Mouse (Mus musculus): ENCODE measurements around the gene Oaz3. TPM values are rescaled to one million over a fixed set of nuclear protein-coding genes. Genes with fewer than 3 reads are reported as not detected.

Gene Oaz3
- polyA plus RNA-seq, 1 experiment from 2014 or later: 0.56 TPM

DNA sequence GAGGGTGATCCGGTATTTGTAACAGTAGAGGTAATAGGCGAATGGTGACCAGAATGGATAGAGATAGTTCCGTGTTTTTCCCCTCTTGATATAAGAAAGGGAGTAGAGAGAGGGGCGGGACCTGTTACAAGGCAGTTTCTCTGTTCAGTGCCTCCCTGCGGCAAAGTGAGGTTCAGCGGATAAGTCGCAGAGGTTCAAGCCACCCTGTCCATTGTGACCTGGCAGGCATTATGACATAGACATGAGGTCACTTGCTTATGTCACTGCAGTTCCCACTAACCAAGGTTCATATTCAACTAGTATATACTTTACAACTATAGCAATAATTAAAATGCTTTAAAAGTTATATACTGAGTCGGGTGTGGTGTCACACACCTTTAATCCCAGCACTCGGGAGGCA is 7.3 kb downstream of the Oaz3 start:
- no peak overlapping the region for H3K4me3 ChIP-seq (ENCODE audit: low read depth, low read length)
- DNase-seq (ENCODE audit: low spot score): no peak
- H3K27me3 ChIP-seq (ENCODE audit: control insufficient read depth, insufficient read depth, low read length): no peaks in the 10 kb centered on the region
- no peak overlapping the region for H3K27ac ChIP-seq (ENCODE audit: low read depth, low read length)
- no peaks in the 10 kb centered on the region for H3K4me1 ChIP-seq (replicated peaks; ENCODE audit: control insufficient read depth, insufficient read depth, low read length)
- H3K9ac ChIP-seq (ENCODE audit: low read depth, low read length): no peak overlapping the region
- H3K4me2 ChIP-seq (replicated peaks; ENCODE audit: low read depth, low read length): no peak overlapping the region
- H3K9me3 ChIP-seq (ENCODE audit: control insufficient read depth, low read length): no peaks in the 10 kb centered on the region
- no peak for ATAC-seq (ENCODE audit: low FRiP score)
- H3K36me3 ChIP-seq (ENCODE audit: control insufficient read depth, insufficient read depth, low read length): no peaks in the 10 kb centered on the region
- 87% methylated on average over 9 of the region's 9 CpGs for WGBS

DNA sequence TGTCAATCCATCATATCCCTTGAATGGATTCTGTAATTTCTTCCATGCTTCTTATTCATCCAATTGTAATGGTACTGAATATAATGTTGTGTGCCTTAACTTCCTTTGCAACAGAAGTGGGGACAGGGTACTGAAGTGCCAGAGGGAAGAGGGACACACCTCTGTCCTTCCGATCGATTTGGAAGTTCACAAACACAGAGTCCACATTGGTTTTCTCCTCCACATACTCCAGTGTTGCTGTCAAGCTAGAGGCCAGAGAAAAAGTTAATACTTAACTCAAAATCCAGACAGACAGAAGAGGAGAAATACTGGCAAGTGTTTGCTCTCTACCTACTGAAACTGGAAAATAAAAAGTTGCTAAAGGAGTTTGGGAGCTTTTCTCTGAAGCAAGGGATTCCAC is 9.4 kb downstream of the Oaz3 start:
- Histone ChIP-seq H3K4me1 (replicated peaks; ENCODE audit: control insufficient read depth, insufficient read depth, low read length) (no peaks in the 10 kb centered on the region), H3K27me3 (ENCODE audit: control insufficient read depth, insufficient read depth, low read length) (no peaks in the 10 kb centered on the region), H3K4me2 (replicated peaks; ENCODE audit: low read depth, low read length) (no peak overlapping the region), H3K27ac (ENCODE audit: low read depth, low read length) (no peak overlapping the region), H3K9ac (ENCODE audit: low read depth, low read length) (no peak overlapping the region), H3K9me3 (ENCODE audit: control insufficient read depth, low read length) (no peaks in the 10 kb centered on the region), H3K36me3 (ENCODE audit: control insufficient read depth, insufficient read depth, low read length) (no peaks in the 10 kb centered on the region), H3K4me3 (ENCODE audit: low read depth, low read length) (no peak overlapping the region)
- ATAC-seq (ENCODE audit: low FRiP score) (no peak), DNase-seq (ENCODE audit: low spot score) (no peak)
- 91% methylated on average over 2 of the region's 2 CpGs for WGBS

DNA sequence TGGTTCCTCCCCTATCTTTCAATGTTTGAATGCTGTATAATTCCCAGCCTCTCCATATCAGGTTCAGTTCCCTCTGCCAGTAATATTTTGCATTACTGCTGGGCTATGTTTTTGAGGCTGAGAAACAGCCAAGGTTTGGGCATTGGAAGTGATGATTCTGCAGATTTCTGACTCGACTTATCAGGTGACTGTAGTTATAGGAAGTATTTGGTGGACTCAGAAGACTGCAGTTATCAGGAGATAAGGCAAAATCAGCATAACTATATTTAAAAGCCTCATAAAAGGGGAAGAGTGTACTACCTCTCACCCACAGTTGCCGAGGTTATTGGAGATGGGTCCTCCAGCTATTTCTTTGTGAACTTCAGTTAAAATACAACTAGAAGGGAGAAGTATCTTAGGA is 12.7 kb downstream of the Oaz3 start:
- DNase-seq (ENCODE audit: low spot score) (no peak), ATAC-seq (ENCODE audit: low FRiP score) (no peak)
- H3K4me1 ChIP-seq (replicated peaks; ENCODE audit: control insufficient read depth, insufficient read depth, low read length): no peaks in the 10 kb centered on the region
- no peak overlapping the region for H3K4me2 ChIP-seq (replicated peaks; ENCODE audit: low read depth, low read length)
- WGBS: 79% methylated on average over 2 of the region's 2 CpGs
- no peak overlapping the region for H3K9ac ChIP-seq (ENCODE audit: low read depth, low read length)
- no peaks in the 10 kb centered on the region for H3K36me3 ChIP-seq (ENCODE audit: control insufficient read depth, insufficient read depth, low read length)
- H3K4me3 ChIP-seq (ENCODE audit: low read depth, low read length): no peak overlapping the region
- H3K27me3 ChIP-seq (ENCODE audit: control insufficient read depth, insufficient read depth, low read length): no peaks in the 10 kb centered on the region
- no peak overlapping the region for H3K27ac ChIP-seq (ENCODE audit: low read depth, low read length)
- no peaks in the 10 kb centered on the region for H3K9me3 ChIP-seq (ENCODE audit: control insufficient read depth, low read length)

DNA sequence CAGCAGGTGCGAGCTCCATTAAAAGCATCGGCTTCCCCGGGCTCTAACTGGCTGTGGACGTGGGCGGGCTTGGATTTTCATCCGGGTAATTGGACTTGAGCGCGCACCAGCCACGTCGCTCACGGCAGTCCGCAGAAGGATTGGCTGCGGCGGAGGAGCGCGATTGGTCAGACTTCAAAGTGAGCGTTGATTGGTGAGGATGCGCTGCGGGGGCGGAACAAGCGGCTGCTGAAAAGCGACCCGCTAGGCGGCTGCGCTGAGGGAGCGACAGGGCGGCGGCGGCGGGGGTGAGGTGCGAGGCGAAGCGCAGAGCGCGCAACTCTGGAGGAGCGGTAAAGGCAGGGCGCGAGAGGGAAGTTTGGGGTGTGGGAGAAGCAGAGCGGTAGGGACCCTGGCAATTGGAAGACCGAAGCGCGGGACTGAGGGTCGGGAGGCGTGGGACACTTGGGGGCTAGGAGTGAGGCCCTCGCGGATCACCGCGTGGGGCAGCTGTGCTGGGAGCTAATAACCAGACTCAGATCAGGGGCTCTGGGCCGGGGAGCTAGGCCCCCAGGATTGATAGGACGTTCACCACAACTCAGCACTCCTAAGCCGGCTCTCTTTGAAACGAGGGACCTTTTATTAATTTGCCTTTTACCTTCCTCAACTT is 30.6 kb downstream of the Oaz3 start, which contains the start of gene Tdrkh:
Gene Tdrkh (plus strand): TSS at position 243 of the 649 bp plus-strand sequence.
- Histone ChIP-seq H3K36me3 (ENCODE audit: control insufficient read depth, insufficient read depth, low read length) (no peaks in the 10 kb centered on the region), H3K9me3 (ENCODE audit: control insufficient read depth, low read length) (no peaks in the 10 kb centered on the region), H3K4me1 (replicated peaks; ENCODE audit: control insufficient read depth, insufficient read depth, low read length) (0 out of 2 replicates have a peak, but pooled peaks cover 3% of the 10 kb centered on the region), H3K4me2 (replicated peaks; ENCODE audit: low read depth, low read length) (peak within 1 kb of the TSS; percentile 90), H3K4me3 (ENCODE audit: low read depth, low read length) (peak within 1 kb of the TSS; percentile 49), H3K27ac (ENCODE audit: low read depth, low read length) (peak within 1 kb of the TSS; percentile 52; the same call in 1 of the 2 replicates), H3K9ac (ENCODE audit: low read depth, low read length) (peak within 1 kb of the TSS; percentile 62), H3K27me3 (ENCODE audit: control insufficient read depth, insufficient read depth, low read length) (no peaks in the 10 kb centered on the region)
- WGBS: 9% methylated on average over 52 of the region's 52 CpGs
- peak; percentile 96 for DNase-seq (ENCODE audit: low spot score)
- peak; percentile 98 for ATAC-seq (ENCODE audit: low FRiP score)

DNA sequence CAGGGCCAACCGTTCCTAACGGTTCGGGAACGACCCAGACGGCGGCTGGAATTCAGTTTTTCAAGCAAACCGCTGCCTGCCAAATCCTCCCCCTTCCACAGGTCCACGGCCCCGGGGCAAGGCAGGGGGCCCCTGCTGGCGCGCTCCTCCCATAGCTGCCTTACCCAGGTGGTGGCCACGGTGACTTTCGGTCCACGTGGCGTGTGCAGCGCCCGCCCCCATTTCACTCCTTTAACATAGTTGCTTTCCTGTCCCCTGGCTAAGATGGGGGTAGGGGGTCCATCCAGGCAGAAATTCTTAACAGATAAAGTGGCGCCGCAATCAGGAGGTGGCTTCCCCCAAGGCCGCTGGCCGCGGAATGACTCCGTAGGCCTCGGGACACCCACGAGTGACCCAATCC is 31.2 kb downstream of the Oaz3 start:
- DNase-seq (ENCODE audit: low spot score) (no peak), ATAC-seq (ENCODE audit: low FRiP score) (peak; percentile 68)
- no peaks in the 10 kb centered on the region for H3K36me3 ChIP-seq (ENCODE audit: control insufficient read depth, insufficient read depth, low read length)
- no peaks in the 10 kb centered on the region for H3K9me3 ChIP-seq (ENCODE audit: control insufficient read depth, low read length)
- H3K27me3 ChIP-seq (ENCODE audit: control insufficient read depth, insufficient read depth, low read length): no peaks in the 10 kb centered on the region
- peak overlapping the region; percentile 90 for H3K4me2 ChIP-seq (replicated peaks; ENCODE audit: low read depth, low read length)
- H3K9ac ChIP-seq (ENCODE audit: low read depth, low read length): peak overlapping the region; percentile 62
- 8% methylated on average over 22 of the region's 25 CpGs for WGBS
- H3K27ac ChIP-seq (ENCODE audit: low read depth, low read length): peak overlapping the region; percentile 52; the same call in 1 of the 2 replicates
- H3K4me3 ChIP-seq (ENCODE audit: low read depth, low read length): peak overlapping the region; percentile 49
- 0 out of 2 replicates have a peak, but pooled peaks cover 3% of the 10 kb centered on the region for H3K4me1 ChIP-seq (replicated peaks; ENCODE audit: control insufficient read depth, insufficient read depth, low read length)

DNA sequence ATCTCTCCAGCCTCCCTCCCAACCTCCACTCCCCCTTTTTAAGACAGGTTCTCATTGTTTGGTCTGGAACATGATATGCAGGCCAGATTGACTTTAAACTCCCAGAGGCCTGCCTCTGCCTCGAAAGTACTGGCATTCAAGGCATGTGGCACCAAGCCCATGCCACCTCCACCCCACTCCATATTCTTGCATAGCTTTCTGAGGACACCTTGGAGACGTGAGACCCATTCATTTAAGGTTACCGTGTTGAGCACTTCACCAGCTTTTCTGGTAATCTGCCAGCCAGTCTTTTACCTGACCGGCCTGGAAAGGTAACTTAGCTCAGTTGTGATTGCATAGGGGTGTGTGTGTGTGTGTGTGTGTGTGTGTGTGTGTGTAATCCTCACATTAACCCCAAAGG is 38.2 kb downstream of the Oaz3 start:
- H3K4me3 ChIP-seq (ENCODE audit: low read depth, low read length): no peak overlapping the region
- H3K4me1 ChIP-seq (replicated peaks; ENCODE audit: control insufficient read depth, insufficient read depth, low read length): peaks cover 2% of the 10 kb centered on the region; the same call in 1 of the 2 replicates
- no peak overlapping the region for H3K27ac ChIP-seq (ENCODE audit: low read depth, low read length)
- DNase-seq (ENCODE audit: low spot score) (no peak), ATAC-seq (ENCODE audit: low FRiP score) (no peak)
- H3K27me3 ChIP-seq (ENCODE audit: control insufficient read depth, insufficient read depth, low read length): no peaks in the 10 kb centered on the region; the same call in 1 of the 2 replicates
- H3K4me2 ChIP-seq (replicated peaks; ENCODE audit: low read depth, low read length): no peak overlapping the region
- H3K36me3 ChIP-seq (ENCODE audit: control insufficient read depth, insufficient read depth, low read length): no peaks in the 10 kb centered on the region
- 76% methylated on average over 4 of the region's 4 CpGs for WGBS
- H3K9ac ChIP-seq (ENCODE audit: low read depth, low read length): no peak overlapping the region
- H3K9me3 ChIP-seq (ENCODE audit: control insufficient read depth, low read length): no peaks in the 10 kb centered on the region

DNA sequence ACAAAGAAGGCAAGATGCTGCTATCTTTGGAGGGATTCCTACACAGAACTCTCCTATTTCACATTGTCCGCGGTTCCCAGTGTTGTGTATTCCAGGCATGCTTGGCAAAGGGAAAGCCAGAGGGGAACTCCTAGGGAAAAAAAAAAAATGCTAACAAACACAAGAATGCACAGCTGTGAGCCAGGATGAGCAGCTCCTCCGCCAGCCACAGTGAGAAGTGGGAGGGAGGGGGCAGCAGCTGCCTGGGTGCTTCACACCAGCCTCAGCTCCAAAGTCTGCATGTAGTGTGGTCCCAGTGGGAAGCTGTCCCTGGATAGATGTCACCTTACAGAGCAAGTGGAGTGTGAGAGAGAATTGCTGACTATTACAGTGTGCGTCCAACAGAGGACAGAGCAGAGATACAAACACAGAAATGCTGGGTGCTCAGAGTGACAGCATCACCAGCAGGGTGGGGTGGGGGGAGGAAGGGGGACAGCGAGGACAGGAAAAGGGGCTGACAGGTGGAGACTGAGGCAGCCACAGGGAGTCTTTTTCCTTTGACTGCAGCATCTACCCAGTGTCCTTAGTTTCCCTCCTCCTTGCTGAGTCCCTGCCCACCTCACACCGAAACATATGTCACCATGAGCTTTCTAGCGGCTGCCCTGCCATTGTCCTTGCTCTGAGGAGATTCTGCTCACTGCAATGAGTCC is 39.2 kb downstream of the Oaz3 start:
- Histone ChIP-seq H3K4me1 (replicated peaks; ENCODE audit: control insufficient read depth, insufficient read depth, low read length) (peaks cover 7% of the 10 kb centered on the region; the same call in 1 of the 2 replicates), H3K36me3 (ENCODE audit: control insufficient read depth, insufficient read depth, low read length) (no peaks in the 10 kb centered on the region), H3K9ac (ENCODE audit: low read depth, low read length) (no peak overlapping the region), H3K4me3 (ENCODE audit: low read depth, low read length) (no peak overlapping the region), H3K9me3 (ENCODE audit: control insufficient read depth, low read length) (no peaks in the 10 kb centered on the region), H3K4me2 (replicated peaks; ENCODE audit: low read depth, low read length) (no peak overlapping the region), H3K27ac (ENCODE audit: low read depth, low read length) (no peak overlapping the region), H3K27me3 (ENCODE audit: control insufficient read depth, insufficient read depth, low read length) (no peaks in the 10 kb centered on the region; the same call in 1 of the 2 replicates)
- ATAC-seq (ENCODE audit: low FRiP score): no peak
- 14% methylated on average over 7 of the region's 7 CpGs for WGBS
- DNase-seq (ENCODE audit: low spot score): no peak

DNA sequence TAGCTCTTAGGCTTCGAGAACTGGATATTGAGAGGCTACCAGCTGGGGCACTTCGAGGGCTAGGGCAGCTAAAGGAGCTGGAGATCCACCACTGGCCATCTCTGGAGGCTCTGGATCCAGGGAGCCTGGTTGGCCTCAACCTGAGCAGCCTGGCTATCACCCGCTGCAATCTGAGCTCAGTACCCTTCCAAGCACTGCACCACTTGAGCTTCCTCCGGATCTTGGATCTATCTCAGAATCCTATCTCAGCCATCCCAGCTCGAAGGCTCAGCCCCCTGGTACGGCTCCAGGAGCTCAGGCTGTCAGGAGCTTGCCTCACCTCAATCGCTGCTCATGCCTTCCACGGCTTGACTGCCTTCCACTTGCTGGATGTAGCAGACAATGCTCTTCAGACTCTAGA is 41.3 kb downstream of the Oaz3 start:
- peaks cover 7% of the 10 kb centered on the region; the same call in 1 of the 2 replicates for H3K4me1 ChIP-seq (replicated peaks; ENCODE audit: control insufficient read depth, insufficient read depth, low read length)
- H3K9me3 ChIP-seq (ENCODE audit: control insufficient read depth, low read length): no peaks in the 10 kb centered on the region
- H3K27ac ChIP-seq (ENCODE audit: low read depth, low read length): no peak overlapping the region
- no peaks in the 10 kb centered on the region for H3K36me3 ChIP-seq (ENCODE audit: control insufficient read depth, insufficient read depth, low read length)
- ATAC-seq (ENCODE audit: low FRiP score) (no peak), DNase-seq (ENCODE audit: low spot score) (no peak)
- H3K4me2 ChIP-seq (replicated peaks; ENCODE audit: low read depth, low read length): no peak overlapping the region
- H3K9ac ChIP-seq (ENCODE audit: low read depth, low read length): no peak overlapping the region
- no peaks in the 10 kb centered on the region; the same call in 1 of the 2 replicates for H3K27me3 ChIP-seq (ENCODE audit: control insufficient read depth, insufficient read depth, low read length)
- H3K4me3 ChIP-seq (ENCODE audit: low read depth, low read length): no peak overlapping the region
- WGBS: 80% methylated on average over 8 of the region's 8 CpGs
